Mouse (Mus musculus): ENCODE measurements around the gene Vmn1r200. TPM values are rescaled to one million over a fixed set of nuclear protein-coding genes. Genes with fewer than 3 reads are reported as not detected.

Vmn1r200 gene
- polyA plus RNA-seq (2014; fragmentation: Illumina TruSeq; extraction: RNeasy Lipid Tissue Mini Kit (QIAGEN cat#74804)) = not detected

DNA sequence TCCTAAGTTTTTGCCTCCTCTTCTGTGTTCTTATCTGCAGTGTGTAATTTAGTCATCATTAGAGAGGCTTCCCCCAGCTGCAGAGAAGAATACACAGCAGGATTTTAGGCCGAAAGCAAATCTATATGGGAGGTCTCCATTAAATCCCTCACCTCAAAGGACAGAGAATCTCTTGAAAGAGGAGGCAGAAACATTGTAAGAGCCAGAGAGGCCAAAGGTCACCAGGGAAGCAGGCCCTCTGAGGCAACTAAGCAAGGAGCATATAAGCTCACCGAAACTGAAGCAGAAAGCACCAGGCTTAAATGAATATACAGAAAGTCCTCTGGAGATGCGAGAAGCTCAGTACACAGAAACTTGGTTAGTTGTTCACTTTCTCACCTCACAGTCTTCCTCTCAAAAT, at the start of gene Vmn1r200:
Gene Vmn1r200 (plus strand): TSS at position 301 of the 400 bp plus-strand sequence.

GRCm38 (mm10) chr13:22350064-22350463, 40.1 kb upstream of the Vmn1r200 start, which contains the start of gene Vmn1r198:
TSS of gene Vmn1r198 (plus strand) at chr13:22350364.

DNA sequence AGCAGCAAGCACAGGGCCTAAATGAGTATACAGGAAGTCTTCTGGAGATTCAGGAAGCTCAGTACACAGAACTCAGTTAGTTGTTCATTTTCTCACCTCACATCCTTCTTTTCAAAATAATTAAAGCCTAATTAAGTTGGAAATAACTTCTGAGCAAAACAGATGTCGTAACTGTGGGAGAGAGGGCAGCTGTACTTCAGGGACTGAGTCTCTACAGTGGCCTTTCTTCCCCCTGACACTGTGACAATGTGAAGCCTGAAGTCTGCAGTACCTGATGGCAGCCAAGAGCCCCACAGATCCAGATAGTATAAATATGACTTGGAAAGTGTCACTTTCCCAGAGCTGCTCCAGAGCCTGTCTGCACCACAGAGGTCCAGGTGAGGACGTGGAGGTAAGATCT, 10.7 kb upstream of the Vmn1r200 start, which contains the start of gene Vmn1r199:
Gene Vmn1r199 (plus strand): TSS at position 301 of the 400 bp plus-strand sequence.

Other genes with a start within 250 kb of the Vmn1r200 start
- not detected for gene Vmn1r191, start 206.4 kb upstream of the Vmn1r200 start, polyA plus RNA-seq (2014; fragmentation: Illumina TruSeq; extraction: RNeasy Lipid Tissue Mini Kit (QIAGEN cat#74804))
- not detected for gene Vmn1r192, start 199.2 kb upstream of the Vmn1r200 start, polyA plus RNA-seq (2014; fragmentation: Illumina TruSeq; extraction: RNeasy Lipid Tissue Mini Kit (QIAGEN cat#74804))
- gene Vmn1r193, start 167.2 kb upstream of the Vmn1r200 start, polyA plus RNA-seq (2014; fragmentation: Illumina TruSeq; extraction: RNeasy Lipid Tissue Mini Kit (QIAGEN cat#74804)) = not detected
- gene Vmn1r194, start 146.2 kb upstream of the Vmn1r200 start, polyA plus RNA-seq (2014; fragmentation: Illumina TruSeq; extraction: RNeasy Lipid Tissue Mini Kit (QIAGEN cat#74804)) = not detected
- gene Vmn1r195, start 119.9 kb upstream of the Vmn1r200 start, polyA plus RNA-seq (2014; fragmentation: Illumina TruSeq; extraction: RNeasy Lipid Tissue Mini Kit (QIAGEN cat#74804)) = not detected
- not detected for gene Vmn1r196, start 100.5 kb upstream of the Vmn1r200 start, polyA plus RNA-seq (2014; fragmentation: Illumina TruSeq; extraction: RNeasy Lipid Tissue Mini Kit (QIAGEN cat#74804))
- gene Vmn1r197, start 65.8 kb upstream of the Vmn1r200 start, polyA plus RNA-seq (2014; fragmentation: Illumina TruSeq; extraction: RNeasy Lipid Tissue Mini Kit (QIAGEN cat#74804)) = not detected
- gene Vmn1r198, start 40.0 kb upstream of the Vmn1r200 start, polyA plus RNA-seq (2014; fragmentation: Illumina TruSeq; extraction: RNeasy Lipid Tissue Mini Kit (QIAGEN cat#74804)) = not detected
- gene Vmn1r199, start 10.6 kb upstream of the Vmn1r200 start, polyA plus RNA-seq (2014; fragmentation: Illumina TruSeq; extraction: RNeasy Lipid Tissue Mini Kit (QIAGEN cat#74804)) = not detected
- gene Vmn1r201, start 81.5 kb downstream of the Vmn1r200 start, polyA plus RNA-seq (2014; fragmentation: Illumina TruSeq; extraction: RNeasy Lipid Tissue Mini Kit (QIAGEN cat#74804)) = not detected
- not detected for gene Vmn1r202, start 115.0 kb downstream of the Vmn1r200 start, polyA plus RNA-seq (2014; fragmentation: Illumina TruSeq; extraction: RNeasy Lipid Tissue Mini Kit (QIAGEN cat#74804))
- gene Vmn1r203, start 127.7 kb downstream of the Vmn1r200 start, polyA plus RNA-seq (2014; fragmentation: Illumina TruSeq; extraction: RNeasy Lipid Tissue Mini Kit (QIAGEN cat#74804)) = not detected
- gene Vmn1r204, start 162.8 kb downstream of the Vmn1r200 start, polyA plus RNA-seq (2014; fragmentation: Illumina TruSeq; extraction: RNeasy Lipid Tissue Mini Kit (QIAGEN cat#74804)) = not detected
- not detected for gene Vmn1r205, start 202.6 kb downstream of the Vmn1r200 start, polyA plus RNA-seq (2014; fragmentation: Illumina TruSeq; extraction: RNeasy Lipid Tissue Mini Kit (QIAGEN cat#74804))
- not detected for gene Vmn1r206, start 233.9 kb downstream of the Vmn1r200 start, polyA plus RNA-seq (2014; fragmentation: Illumina TruSeq; extraction: RNeasy Lipid Tissue Mini Kit (QIAGEN cat#74804))